Mouse (Mus musculus): ENCODE results near the gene Cnksr3.

The Cnksr3 gene

GRCm38 (mm10) chr10:7211696-7212482 lies at the start of gene Cnksr3:
TSS of gene Cnksr3 (minus strand) at chr10:7212237.
- DNase-seq (ENCODE audit: low spot score), result peak; percentile 41

- no peak for DNase-seq (ENCODE audit: low spot score)
These were observed 48.4 kb upstream of the Cnksr3 start for GRCm38 (mm10) chr10:7260166-7261108.

GRCm38 (mm10) chr10:7258607-7259006 lies 46.6 kb upstream of the Cnksr3 start:
- DNase-seq (ENCODE audit: low spot score), result no peak

GRCm38 (mm10) chr10:7250455-7250854 lies 38.4 kb upstream of the Cnksr3 start:
- DNase-seq (ENCODE audit: low spot score), result no peak

DNA sequence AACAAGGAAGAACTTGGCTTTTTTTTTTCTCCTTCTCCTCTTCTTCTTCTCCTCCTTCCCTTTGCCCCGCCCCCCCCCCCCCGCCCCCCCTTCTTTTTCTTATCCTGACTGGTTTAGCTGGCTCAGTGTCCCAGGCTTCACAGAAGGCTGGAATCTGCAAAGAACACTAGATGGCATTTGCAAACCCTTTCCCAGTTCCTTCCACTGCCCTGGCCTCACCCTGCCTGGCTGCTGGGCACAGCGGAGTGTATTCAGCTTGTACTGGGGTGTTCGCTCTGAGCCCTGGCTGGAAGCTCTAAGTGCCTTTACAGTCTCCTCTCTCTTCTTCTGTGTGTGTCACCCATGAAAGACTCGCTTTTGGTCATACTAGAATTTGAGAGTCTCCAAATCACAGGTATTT lies 22.6 kb upstream of the Cnksr3 start:
- DNase-seq (ENCODE audit: low spot score), result no peak

- DNase-seq (ENCODE audit: low spot score), result no peak
These were observed 5.6 kb upstream of the Cnksr3 start for GRCm38 (mm10) chr10:7217551-7218127.

DNA sequence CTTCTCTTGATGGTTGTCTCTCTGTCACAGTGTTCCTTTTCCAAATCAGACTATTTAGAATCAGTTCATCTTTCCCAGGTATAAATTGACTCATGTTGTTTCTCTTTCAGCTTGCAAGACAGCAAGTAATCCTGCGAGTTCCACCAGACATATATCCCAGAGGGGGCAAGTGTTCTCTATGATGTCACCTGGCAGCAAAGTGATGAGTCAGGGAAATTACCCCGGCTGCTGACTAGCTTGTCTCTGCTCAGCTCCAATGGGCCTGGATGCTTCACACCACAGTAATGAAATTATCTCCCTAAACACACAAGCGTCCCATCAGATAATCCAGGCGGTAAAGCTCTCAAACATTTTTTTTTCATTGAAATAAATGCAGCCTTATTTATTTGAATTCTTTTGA lies 2.7 kb upstream of the Cnksr3 start:
- DNase-seq (ENCODE audit: low spot score), result no peak

- DNase-seq (ENCODE audit: low spot score), result no peak
These were observed 1.1 kb upstream of the Cnksr3 start for GRCm38 (mm10) chr10:7213066-7213630.

DNA sequence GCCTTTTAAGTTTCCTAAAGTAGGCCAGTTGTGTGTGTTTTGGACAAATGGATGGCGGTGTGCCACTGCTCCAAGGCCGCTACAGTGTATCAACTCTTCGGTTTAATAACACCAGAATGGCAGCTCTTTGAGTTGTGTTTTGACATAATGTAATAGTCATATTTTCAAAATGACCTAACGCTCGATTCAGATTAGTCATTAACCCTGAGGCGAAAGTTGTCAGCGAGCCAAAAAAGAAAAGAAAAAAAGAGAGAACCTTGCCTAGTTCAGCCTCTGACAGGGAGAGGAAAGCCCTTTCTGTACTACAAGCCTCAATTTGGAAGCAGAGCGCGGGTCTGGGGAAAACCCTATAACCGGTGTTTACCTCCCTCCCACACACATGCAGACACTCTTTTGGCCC lies 500 bp upstream of the Cnksr3 start:
- peak; percentile 20 for DNase-seq (ENCODE audit: low spot score)

DNA sequence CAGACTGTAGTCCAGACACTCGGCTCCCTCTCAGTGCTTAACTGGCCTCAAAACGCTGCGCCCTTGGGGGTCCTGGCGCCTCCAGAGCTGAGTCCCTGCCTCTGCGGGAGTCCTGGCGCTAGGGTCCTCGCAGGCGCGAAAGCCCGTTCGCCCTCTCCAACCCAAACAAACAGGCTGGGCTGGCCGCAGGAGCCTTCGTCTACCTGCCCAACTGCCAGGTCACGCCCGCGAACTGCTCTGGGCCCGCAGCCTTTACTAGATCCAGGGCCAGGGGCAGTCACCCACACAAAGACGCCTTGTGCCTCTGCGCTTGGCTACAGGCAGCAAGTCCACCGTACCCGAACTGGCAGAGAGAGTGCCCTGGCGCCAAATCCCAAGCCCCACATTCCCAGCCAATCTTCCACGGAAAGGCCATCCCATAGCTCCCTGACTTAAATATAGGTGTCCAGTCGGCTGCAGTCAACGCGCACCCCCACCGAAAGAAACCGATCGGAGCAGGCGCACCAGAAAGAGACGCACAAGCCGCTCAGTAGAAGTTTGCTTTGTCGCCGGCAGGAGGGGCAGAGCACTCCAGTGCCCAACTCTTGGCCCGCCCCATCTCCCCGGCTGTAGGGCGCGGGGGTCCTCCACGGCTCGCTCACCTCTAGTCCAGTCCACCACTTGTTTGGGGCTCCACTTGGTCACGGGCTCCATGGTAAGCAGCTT lies 894 bp downstream of the Cnksr3 start:
- DNase-seq (ENCODE audit: low spot score), result peak; percentile 37

DNA sequence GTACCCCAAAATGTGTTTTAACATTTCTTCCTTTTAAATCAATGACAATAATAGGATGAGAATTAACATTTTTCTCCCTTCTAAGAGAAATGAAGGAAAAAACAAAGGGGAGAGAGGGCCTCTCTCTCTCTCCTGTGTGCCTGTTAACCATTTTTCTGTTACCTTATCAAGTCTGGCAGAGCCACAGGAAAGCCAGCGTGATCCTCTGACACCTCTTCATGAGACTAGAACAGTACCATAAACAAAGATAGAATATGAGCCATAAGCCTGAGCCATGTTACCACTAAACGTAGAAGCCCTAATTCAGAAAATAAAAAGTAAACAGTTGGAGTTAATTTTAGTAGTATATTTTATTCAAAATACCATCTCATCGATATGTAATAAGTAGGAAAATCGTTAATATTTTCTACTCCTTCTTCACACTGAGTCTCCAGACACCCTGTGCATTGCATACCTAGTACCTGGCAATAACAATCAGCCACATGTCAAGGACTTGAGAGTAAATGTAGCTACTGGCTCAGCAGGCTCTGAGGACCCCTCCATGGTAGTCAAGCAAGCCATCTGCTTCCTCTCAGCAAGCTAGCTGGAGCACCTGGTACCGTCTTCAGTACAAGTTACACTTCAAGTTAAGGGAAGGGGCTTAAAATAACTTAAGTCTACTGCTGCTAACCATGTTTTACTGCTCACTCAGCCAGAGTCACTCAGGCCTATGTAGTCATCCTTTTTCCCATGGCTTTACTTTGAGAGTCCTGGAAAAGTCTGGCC lies 2.2 kb downstream of the Cnksr3 start:
- DNase-seq (ENCODE audit: low spot score), result no peak

DNA sequence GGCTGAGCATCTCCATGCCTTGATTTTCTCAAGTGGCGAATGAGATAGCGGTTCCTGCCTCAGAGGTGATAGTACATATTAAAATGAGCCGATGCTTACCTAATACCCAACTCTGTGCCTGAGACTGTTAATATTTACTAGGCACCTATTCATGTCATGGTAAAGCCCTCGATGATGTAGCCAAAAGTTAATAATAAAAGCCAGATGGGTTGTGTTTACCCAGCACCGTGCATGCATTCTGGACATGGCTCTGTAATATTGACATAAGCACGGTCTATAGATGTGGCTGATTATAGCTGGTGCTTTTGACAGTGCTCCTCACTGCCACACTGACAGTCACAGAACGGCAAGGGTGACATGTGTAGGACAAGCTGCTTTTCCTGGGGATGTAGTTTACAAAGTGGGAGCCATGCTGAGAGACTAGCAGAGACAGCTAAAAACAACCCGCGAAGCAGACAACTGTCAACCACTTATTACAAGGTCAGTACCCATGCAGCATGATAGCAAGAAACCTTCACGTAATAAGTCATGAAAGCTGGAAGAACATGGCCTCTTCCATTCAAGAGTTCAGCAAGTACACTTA lies 3.1 kb downstream of the Cnksr3 start:
- DNase-seq (ENCODE audit: low spot score), result no peak

- no peak for DNase-seq (ENCODE audit: low spot score)
These were observed 4.7 kb downstream of the Cnksr3 start for GRCm38 (mm10) chr10:7207301-7207700.

- DNase-seq (ENCODE audit: low spot score), result no peak
These were observed 5.5 kb downstream of the Cnksr3 start for GRCm38 (mm10) chr10:7206571-7206970.

GRCm38 (mm10) chr10:7205576-7205975 lies 6.5 kb downstream of the Cnksr3 start:
- no peak for DNase-seq (ENCODE audit: low spot score)

- DNase-seq (ENCODE audit: low spot score), result no peak
These were observed 7.1 kb downstream of the Cnksr3 start for GRCm38 (mm10) chr10:7204953-7205352.

DNA sequence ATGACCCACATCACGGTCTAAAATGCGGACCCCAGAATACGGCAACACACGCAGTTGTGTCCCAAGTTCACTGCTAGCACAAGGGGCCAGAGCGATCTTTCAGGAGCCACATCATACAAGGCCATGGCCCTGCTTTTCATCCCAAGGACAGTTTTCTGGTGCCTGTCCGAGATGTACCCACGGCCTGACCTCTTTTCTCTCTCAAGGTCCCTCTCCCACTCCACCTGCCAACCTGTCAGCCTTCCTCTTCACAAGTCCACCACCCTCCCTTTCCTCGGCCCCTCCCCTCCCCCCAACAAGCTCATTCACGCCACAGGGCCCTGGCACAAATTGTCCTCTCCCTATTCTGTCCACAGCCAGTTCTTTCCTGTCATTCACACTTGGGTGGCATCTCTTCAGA lies 9.5 kb downstream of the Cnksr3 start:
- no peak for DNase-seq (ENCODE audit: low spot score)

GRCm38 (mm10) chr10:7200665-7201064 lies 11.4 kb downstream of the Cnksr3 start:
- no peak for DNase-seq (ENCODE audit: low spot score)

- no peak for DNase-seq (ENCODE audit: low spot score)
These were observed 13.8 kb downstream of the Cnksr3 start for GRCm38 (mm10) chr10:7198201-7198600.

DNA sequence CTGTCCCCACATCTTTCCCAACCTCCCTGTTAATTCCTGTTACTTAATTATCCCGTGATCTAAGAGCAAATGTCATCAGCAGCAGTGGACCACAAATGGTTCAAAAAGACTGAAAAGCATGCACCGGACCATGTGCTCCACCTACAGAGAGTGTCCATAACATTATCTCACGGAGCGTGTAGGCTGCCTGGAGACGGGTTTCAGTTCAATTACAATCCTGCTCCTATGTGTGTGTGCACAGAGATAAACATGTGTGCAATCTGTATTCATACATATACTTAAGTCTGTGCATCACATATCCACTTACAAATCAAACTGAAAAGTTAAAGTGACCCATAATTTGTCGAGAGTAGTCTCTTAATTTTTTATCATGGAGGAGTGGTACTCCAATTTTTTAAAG lies 14.3 kb downstream of the Cnksr3 start:
- DNase-seq (ENCODE audit: low spot score), result no peak

Data from layer of hippocampus, adult 9-10 months (tissue).